10 mouse cellular contexts compared by ENCODE assay signal in the genomic region with DNA sequence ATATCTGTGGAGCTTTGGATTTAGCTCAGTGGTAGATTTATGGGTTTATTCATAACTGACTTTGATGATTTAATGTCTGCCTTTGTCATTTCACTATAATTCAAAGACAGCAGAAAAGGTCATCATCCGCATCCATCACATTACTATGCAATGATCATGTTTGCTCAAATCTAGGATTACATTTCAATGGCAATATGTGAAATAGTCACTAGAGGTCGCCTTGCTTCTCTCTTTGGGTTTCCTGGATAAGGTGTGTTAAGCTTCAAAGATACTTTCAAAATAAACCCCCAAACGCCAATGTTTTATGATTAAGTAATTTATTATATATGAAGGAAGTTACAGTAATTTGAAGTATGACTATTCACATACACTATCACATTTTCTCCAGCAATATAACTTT. TPM values are rescaled to one million over a fixed set of nuclear protein-coding genes. Genes with fewer than 3 reads are reported as not detected.
A peak's percentile ranks its signal among the peaks of the same experiment; 100 is the strongest.
DNase-seq lines count a peak whose midpoint lies in the region; ATAC-seq and TF ChIP-seq lines count a peak whose summit lies in the region.
"Had no signal": no experiment of that assay in that cellular context is flagged by ENCODE, and none has a peak within 500 bp of the region (broad histone marks: within the 10 kb centered on the region; RNA-seq: fewer than 3 reads in every experiment).

No protein-coding gene starts in this region.

- no peak for TF ChIP-seq POLR2A in kidney, adult 2 months (IDR thresholded peaks at IDR 0.05; ENCODE audit: low read depth, low read length)

- DNase-seq in kidney, adult 2 months, result peak; percentile 74
- no peak for DNase-seq in kidney, postnatal 4 days
- DNase-seq in urinary bladder, postnatal 25 days (ENCODE audit: low spot score), result peak; percentile 25
- no peak for DNase-seq in urinary bladder, adult 18-20 months (ENCODE audit: low spot score in 2 of 2)
- peak; percentile 73 for DNase-seq in c-Kit-positive CD71-positive TER-119-negative erythroid progenitor cells, embryonic 14.5 days (ENCODE audit: low read depth)
- DNase-seq in lung, postnatal 10 days, result peak; percentile 68
- DNase-seq in frontal cortex, postnatal 25 days (ENCODE audit: low spot score in 2 of 2), result no peak

- 0 out of 2 replicates have a peak, but pooled peaks have one; percentile 18 for TF ChIP-seq CTCF in kidney, adult 2 months (conservative IDR thresholded peaks at IDR 0.05; ENCODE audit: insufficient read depth, insufficient read length, low read depth, low read length)

- WGBS in kidney, adult 2 months, result 15% methylated on average over 3 of the region's 3 CpGs

- H3K36me3 ChIP-seq in kidney, adult 2 months (ENCODE audit: control insufficient read depth, insufficient read depth, low read length), result peaks cover 3% of the 10 kb centered on the region

- peaks cover 2% of the 10 kb centered on the region; the same call in 1 of the 2 replicates for H3K4me1 ChIP-seq in kidney, adult 2 months (ENCODE audit: control insufficient read depth, insufficient read depth, low read length)

- no peak overlapping the region for H3K4me3 ChIP-seq in kidney, adult 2 months (ENCODE audit: insufficient read depth, low read depth, low read length)
- H3K4me3 ChIP-seq: embryonic facial prominence, embryonic 13.5 days; limb, embryonic 13.5 days had no signal

- ATAC-seq in frontal cortex, adult (ENCODE audit: low TSS enrichment), result no peak

- no peak overlapping the region for H3K27ac ChIP-seq in kidney, adult 2 months (ENCODE audit: insufficient read depth, low read depth, low read length)
- H3K27ac ChIP-seq: embryonic facial prominence, embryonic 13.5 days; limb, embryonic 13.5 days had no signal

- H3K27me3 ChIP-seq in kidney, adult 2 months (replicated peaks; ENCODE audit: control insufficient read depth, insufficient read depth, low read length), result no peaks in the 10 kb centered on the region
- H3K27me3 ChIP-seq: embryonic facial prominence, embryonic 13.5 days; limb, embryonic 13.5 days had no signal

RNA-seq across cellular contexts. Expression of a gene that starts 3.5 kb away (rescaled TPM):
- 18.6 and 23.3 TPM in 2 replicates for polyA plus RNA-seq in kidney, adult 2 months (2012; rRNA removed)

RNA-seq across cellular contexts. Expression of a gene that starts 3.6 kb away (rescaled TPM):
- polyA plus RNA-seq in kidney, adult 2 months (2012; rRNA removed), result 14.3 and 15.5 TPM in 2 replicates

Comparison
In these comparisons a context has a peak if more than half of its experiments do, and no peak if none do; other contexts are left out.
1. DNase-seq: peak in kidney, adult 2 months (single experiment), urinary bladder, postnatal 25 days (single experiment), c-Kit-positive CD71-positive TER-119-negative erythroid progenitor cells, embryonic 14.5 days (single experiment) and lung, postnatal 10 days (single experiment); none in kidney, postnatal 4 days (0 of 2), urinary bladder, adult 18-20 months (0 of 2) and frontal cortex, postnatal 25 days (0 of 2).